Mouse (Mus musculus): Measurements from ENCODE around the gene Skor1. TPM values are rescaled to one million over a fixed set of nuclear protein-coding genes. Genes with fewer than 3 reads are reported as not detected.
A peak's percentile ranks its signal among the peaks of the same experiment; 100 is the strongest.

Skor1 gene
- polyA plus RNA-seq (2015; fragmentation: Nextera tagmentation; extraction: Ambion mirVana) = not detected in 2 replicates

DNA sequence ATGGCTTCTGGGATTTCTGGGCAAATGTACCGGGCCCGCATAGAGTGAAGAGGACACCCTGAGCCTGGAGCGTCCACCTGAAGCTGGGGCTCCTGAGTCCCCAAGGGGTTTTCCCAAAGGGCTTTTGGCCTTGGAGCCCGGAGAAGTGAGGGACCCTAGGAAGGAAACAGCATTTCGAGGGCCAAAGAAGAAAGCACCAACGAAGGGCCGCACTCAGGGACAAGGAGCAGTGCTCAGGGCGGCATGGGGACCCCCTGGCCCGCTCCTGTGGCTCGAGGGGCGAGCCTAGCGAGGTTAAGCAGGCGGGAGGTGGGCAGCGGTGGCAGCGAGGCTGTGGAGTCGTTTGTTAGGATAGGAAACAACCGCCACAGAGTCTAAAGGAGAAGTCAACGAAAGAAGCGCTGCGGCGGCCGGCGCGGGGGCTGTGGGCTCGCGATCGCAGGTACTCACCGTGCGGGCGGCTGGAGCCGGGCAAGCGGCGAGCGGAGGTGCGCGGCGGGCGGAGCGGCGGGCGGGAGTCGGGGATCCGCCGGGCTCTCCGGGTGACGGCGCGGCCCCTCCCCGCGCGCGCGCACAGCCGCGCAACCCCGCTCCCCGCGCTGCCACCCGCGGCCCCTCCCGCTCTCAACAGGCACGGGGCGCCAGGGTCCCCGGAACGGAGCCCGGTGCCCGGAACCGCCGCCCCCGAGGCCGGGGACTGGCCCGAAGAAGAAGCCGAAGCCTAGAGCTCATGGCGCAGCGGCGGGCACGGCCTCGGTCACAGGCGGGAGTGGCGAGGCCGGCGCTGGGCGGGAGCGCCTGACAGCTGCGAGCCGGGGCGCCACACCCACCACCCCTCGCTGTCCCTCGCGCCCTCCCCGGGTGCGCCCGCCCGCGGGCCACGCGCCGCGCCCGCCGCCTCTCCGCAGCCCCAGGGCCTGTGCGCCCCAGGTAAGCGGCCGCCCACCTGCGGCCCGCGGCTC, at the start of gene Skor1:
Gene Skor1, minus strand, starts transcription at position 552 of the 962 bp plus-strand sequence.
- TF ChIP-seq CTCF (IDR thresholded peaks at IDR 0.05; ENCODE audit: low read depth) = no peak
- TF ChIP-seq EP300 (IDR thresholded peaks at IDR 0.05; ENCODE audit: low read depth) = no peak
- Histone ChIP-seq H3K9ac (replicated peaks) (no peak within 1 kb of the TSS), H3K27ac (ENCODE audit: low read depth) (no peak within 1 kb of the TSS), H3K4me2 (ENCODE audit: low read depth, low read length) (peak within 1 kb of the TSS; percentile 60), H3K4me1 (ENCODE audit: insufficient read depth) (peaks cover 6% of the 10 kb centered on the region), H3K27me3 (ENCODE audit: insufficient read depth, low read length) (peaks cover 98% of the 10 kb centered on the region), H3K4me3 (ENCODE audit: low read depth, low read length) (peak within 1 kb of the TSS; percentile 35), H3K9me3 (ENCODE audit: low read length) (no peaks in the 10 kb centered on the region), H3K36me3 (replicated peaks; ENCODE audit: insufficient read depth, low read length) (no peaks in the 10 kb centered on the region)
- ATAC-seq = no peak
- WGBS (ENCODE audit: insufficient replicate concordance) = 3% methylated on average over 62 of the region's 108 CpGs
- no peak for DNase-seq

DNA sequence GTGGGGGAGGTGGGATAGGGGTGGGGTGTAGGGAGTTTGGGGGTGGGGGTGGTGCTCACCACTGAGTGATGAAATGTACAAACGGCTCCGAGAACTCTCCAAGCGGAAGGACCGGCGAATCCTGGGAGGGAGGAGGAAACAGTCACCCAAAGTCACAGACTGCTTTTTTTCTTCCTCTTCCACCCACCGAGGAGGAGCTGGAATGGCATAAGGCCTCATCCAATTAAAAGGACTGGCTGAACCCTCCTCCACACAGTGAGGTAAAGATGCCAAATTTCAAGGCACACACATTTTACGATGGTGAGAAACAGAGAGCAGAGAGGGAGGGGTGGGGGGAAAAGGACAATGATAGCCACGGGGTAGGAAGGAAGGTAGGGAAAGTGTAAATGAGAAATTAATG, 48.5 kb upstream of the Skor1 start:
- Histone ChIP-seq H3K27ac (ENCODE audit: low read depth) (no peak overlapping the region), H3K9ac (replicated peaks) (no peak overlapping the region), H3K4me2 (ENCODE audit: low read depth, low read length) (no peak overlapping the region), H3K36me3 (replicated peaks; ENCODE audit: insufficient read depth, low read length) (no peaks in the 10 kb centered on the region), H3K27me3 (ENCODE audit: insufficient read depth, low read length) (no peaks in the 10 kb centered on the region), H3K4me3 (ENCODE audit: low read depth, low read length) (no peak overlapping the region), H3K9me3 (ENCODE audit: low read length) (no peaks in the 10 kb centered on the region), H3K4me1 (ENCODE audit: insufficient read depth) (peaks cover 3% of the 10 kb centered on the region; the same call in 1 of the 2 replicates)
- ATAC-seq (no peak), DNase-seq (no peak)
- TF ChIP-seq CTCF (IDR thresholded peaks at IDR 0.05; ENCODE audit: low read depth) (no peak), EP300 (IDR thresholded peaks at IDR 0.05; ENCODE audit: low read depth) (no peak)
- 44% methylated on average over 8 of the region's 8 CpGs for WGBS (ENCODE audit: insufficient replicate concordance)

DNA sequence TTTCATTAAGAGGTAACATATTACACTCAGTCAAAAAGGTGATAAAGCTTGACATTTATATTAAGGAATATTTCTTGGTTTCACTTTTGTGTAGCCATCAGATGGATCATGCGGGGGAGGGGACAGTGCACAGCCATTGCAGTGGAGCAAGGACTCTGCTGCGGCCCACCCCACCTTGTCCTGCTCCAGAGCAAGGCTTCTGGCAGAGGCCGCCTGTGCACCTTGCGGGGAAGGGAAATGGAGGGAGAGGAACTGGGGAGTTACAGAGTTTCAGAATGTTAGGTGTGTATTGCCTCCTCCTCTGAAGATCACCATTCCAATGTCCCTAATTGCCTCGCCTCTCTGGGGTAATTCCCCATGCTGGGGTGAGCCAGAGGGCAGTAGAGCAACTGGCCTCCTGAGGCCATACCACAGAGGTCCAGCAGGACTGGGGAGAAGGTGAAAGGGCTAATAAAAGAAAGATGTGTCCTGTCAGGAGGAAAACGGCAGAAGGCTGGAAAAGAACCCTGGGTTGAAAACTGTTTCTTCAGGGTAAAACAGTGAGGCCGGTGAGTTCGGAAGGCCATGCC, 47.4 kb upstream of the Skor1 start:
- Histone ChIP-seq H3K27me3 (ENCODE audit: insufficient read depth, low read length) (no peaks in the 10 kb centered on the region), H3K9me3 (ENCODE audit: low read length) (no peaks in the 10 kb centered on the region), H3K27ac (ENCODE audit: low read depth) (no peak overlapping the region), H3K4me1 (ENCODE audit: insufficient read depth) (peaks cover 3% of the 10 kb centered on the region; the same call in 1 of the 2 replicates), H3K36me3 (replicated peaks; ENCODE audit: insufficient read depth, low read length) (no peaks in the 10 kb centered on the region), H3K4me2 (ENCODE audit: low read depth, low read length) (no peak overlapping the region), H3K4me3 (ENCODE audit: low read depth, low read length) (no peak overlapping the region), H3K9ac (replicated peaks) (no peak overlapping the region)
- WGBS (ENCODE audit: insufficient replicate concordance) = 79% methylated on average over 8 of the region's 8 CpGs
- ATAC-seq (no peak), DNase-seq (no peak)
- no peak for TF ChIP-seq EP300 (IDR thresholded peaks at IDR 0.05; ENCODE audit: low read depth)
- TF ChIP-seq CTCF (IDR thresholded peaks at IDR 0.05; ENCODE audit: low read depth) = no peak

DNA sequence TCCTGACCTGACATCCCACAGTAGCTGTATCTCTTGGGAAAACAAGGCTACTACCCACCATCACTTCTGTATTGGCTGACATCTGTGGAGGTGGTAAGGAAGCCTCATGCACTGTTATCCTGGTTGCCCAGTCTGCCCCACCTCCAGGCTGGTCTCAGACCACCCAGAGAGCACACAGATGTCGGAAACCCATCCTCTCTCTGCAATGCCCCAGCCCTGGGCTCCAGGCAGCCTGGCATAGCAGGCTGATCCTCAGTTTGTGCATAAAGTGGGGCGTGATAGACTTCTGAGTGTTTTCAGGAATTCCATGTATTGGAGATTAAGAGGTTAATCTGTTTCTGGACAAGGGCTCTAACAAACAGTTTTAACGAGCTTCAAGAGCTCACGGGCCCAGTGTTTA, 46.8 kb upstream of the Skor1 start:
- no peak for DNase-seq
- no peak overlapping the region for H3K4me3 ChIP-seq (ENCODE audit: low read depth, low read length)
- ATAC-seq = no peak

GRCm38 (mm10) chr9:63194791-63195190, 46.0 kb upstream of the Skor1 start:
- DNase-seq (no peak), ATAC-seq (no peak)
- Histone ChIP-seq H3K9me3 (ENCODE audit: low read length) (no peaks in the 10 kb centered on the region), H3K4me2 (ENCODE audit: low read depth, low read length) (no peak overlapping the region), H3K4me1 (ENCODE audit: insufficient read depth) (peaks cover 3% of the 10 kb centered on the region; the same call in 1 of the 2 replicates), H3K36me3 (replicated peaks; ENCODE audit: insufficient read depth, low read length) (no peaks in the 10 kb centered on the region), H3K27me3 (ENCODE audit: insufficient read depth, low read length) (no peaks in the 10 kb centered on the region), H3K4me3 (ENCODE audit: low read depth, low read length) (no peak overlapping the region), H3K27ac (ENCODE audit: low read depth) (no peak overlapping the region), H3K9ac (replicated peaks) (no peak overlapping the region)
- WGBS (ENCODE audit: insufficient replicate concordance) = 75% methylated on average over 9 of the region's 9 CpGs
- TF ChIP-seq EP300 (IDR thresholded peaks at IDR 0.05; ENCODE audit: low read depth) (no peak), CTCF (IDR thresholded peaks at IDR 0.05; ENCODE audit: low read depth) (no peak)

More for the DNA sequence above, 46.8 kb upstream of the Skor1 start:
- TF ChIP-seq EP300 (IDR thresholded peaks at IDR 0.05; ENCODE audit: low read depth) (no peak), CTCF (IDR thresholded peaks at IDR 0.05; ENCODE audit: low read depth) (no peak)
- Histone ChIP-seq H3K4me2 (ENCODE audit: low read depth, low read length) (no peak overlapping the region), H3K27ac (ENCODE audit: low read depth) (no peak overlapping the region), H3K9me3 (ENCODE audit: low read length) (no peaks in the 10 kb centered on the region), H3K36me3 (replicated peaks; ENCODE audit: insufficient read depth, low read length) (no peaks in the 10 kb centered on the region), H3K4me1 (ENCODE audit: insufficient read depth) (peaks cover 3% of the 10 kb centered on the region; the same call in 1 of the 2 replicates), H3K27me3 (ENCODE audit: insufficient read depth, low read length) (no peaks in the 10 kb centered on the region), H3K9ac (replicated peaks) (no peak overlapping the region)
- WGBS (ENCODE audit: insufficient replicate concordance) = 81% methylated on average over 4 of the region's 4 CpGs

DNA sequence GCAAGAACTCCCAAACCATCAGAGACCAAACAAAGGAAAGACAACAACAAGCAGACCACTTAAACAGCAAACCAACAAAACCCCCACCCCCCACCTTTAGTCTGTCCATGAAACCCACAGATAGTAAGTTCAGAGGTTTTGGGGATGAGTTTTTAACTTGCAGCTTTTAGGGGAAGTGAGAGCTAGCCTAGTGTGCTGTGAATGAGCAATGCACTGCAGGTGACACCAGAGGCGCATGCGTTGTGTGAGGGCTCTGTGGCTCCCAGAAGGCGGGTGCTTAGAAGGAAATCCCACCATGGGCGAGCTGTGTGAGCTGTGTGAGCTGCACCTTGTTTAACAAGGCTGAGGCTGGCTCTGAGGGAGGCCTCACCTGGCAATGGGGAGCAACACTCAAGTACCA, 44.0 kb upstream of the Skor1 start:
- H3K4me3 ChIP-seq (ENCODE audit: low read depth, low read length) = no peak overlapping the region
- no peak for ATAC-seq
- H3K9ac ChIP-seq (replicated peaks) = no peak overlapping the region
- H3K4me1 ChIP-seq (ENCODE audit: insufficient read depth) = peaks cover 3% of the 10 kb centered on the region; the same call in 1 of the 2 replicates
- no peak for TF ChIP-seq EP300 (IDR thresholded peaks at IDR 0.05; ENCODE audit: low read depth)
- TF ChIP-seq CTCF (IDR thresholded peaks at IDR 0.05; ENCODE audit: low read depth) = no peak
- WGBS (ENCODE audit: insufficient replicate concordance) = 90% methylated on average over 4 of the region's 4 CpGs
- H3K4me2 ChIP-seq (ENCODE audit: low read depth, low read length) = no peak overlapping the region
- no peak overlapping the region for H3K27ac ChIP-seq (ENCODE audit: low read depth)
- no peaks in the 10 kb centered on the region; the same call in 1 of the 2 replicates for H3K36me3 ChIP-seq (replicated peaks; ENCODE audit: insufficient read depth, low read length)
- H3K9me3 ChIP-seq (ENCODE audit: low read length) = no peaks in the 10 kb centered on the region
- H3K27me3 ChIP-seq (ENCODE audit: insufficient read depth, low read length) = no peaks in the 10 kb centered on the region
- no peak for DNase-seq

All from liver, postnatal 0 days (tissue).